Mouse (Mus musculus) hindbrain, postnatal 0 days (tissue): Measurements from ENCODE around the gene Gsdma. TPM values are rescaled to one million over a fixed set of nuclear protein-coding genes. Genes with fewer than 3 reads are reported as not detected.
A peak's percentile ranks its signal among the peaks of the same experiment; 100 is the strongest.
"Not testable (repeated sequence)": the region's sequence is repeated elsewhere in the genome, so short reads cannot be mapped to it uniquely, and the experiment has no call there.

ENCODE experiments used
- ATAC-seq: fragments of 200-750 bp; cut with Nextera tagmentation; 2 replicates; pipeline ENCODE4 v1.8.0; 2017; ENCODE audit warnings: mild to moderate bottlenecking, moderate TSS enrichment, moderate library complexity
- DNase-seq: peaks from one replicate; pipeline ENCODE4 v3.0.0-alpha.2; 2015; ENCODE audit warnings: low spot score
- H3K27ac ChIP-seq: fragments of 300-500 bp; sonication (generic); 2 replicates; pipeline ENCODE4 v1.5.1; 2014; ENCODE audit warnings: mild to moderate bottlenecking
- H3K27me3 ChIP-seq: fragments of 300-500 bp; sonication (generic); 2 replicates; pipeline ENCODE4 v1.6.1; 2014; ENCODE audit warnings: low read length, mixed read lengths; ENCODE audit not compliant: insufficient read depth
- H3K36me3 ChIP-seq: fragments of 300-500 bp; sonication (generic); 2 replicates; pipeline ENCODE4 v1.6.1; 2014; ENCODE audit warnings: low read length, mixed read lengths; ENCODE audit not compliant: insufficient read depth
- H3K4me1 ChIP-seq: fragments of 300-500 bp; sonication (generic); 2 replicates; pipeline ENCODE4 v1.6.1; 2014; ENCODE audit warnings: antibody characterized with exemption, low read length, mixed read lengths; ENCODE audit not compliant: insufficient read depth
- H3K4me2 ChIP-seq: fragments of 300-500 bp; sonication (generic); 2 replicates; pipeline ENCODE4 v1.6.1; 2014; ENCODE audit warnings: low read depth, mild to moderate bottlenecking, low read length, moderate library complexity, mixed read lengths
- H3K4me3 ChIP-seq: fragments of 300-500 bp; sonication (generic); 2 replicates; pipeline ENCODE4 v1.5.1; 2014; ENCODE audit warnings: low read length
- H3K9ac ChIP-seq: fragments of 300-500 bp; sonication (generic); replicated peaks from 2 replicates; pipeline ENCODE4 v1.6.1; 2014; ENCODE audit warnings: mild to moderate bottlenecking, low read length, moderate library complexity, mixed read lengths
- H3K9me3 ChIP-seq: fragments of 300-500 bp; sonication (generic); 2 replicates; pipeline ENCODE4 v1.6.1; 2016; ENCODE audit warnings: low read length, mixed read lengths
- CTCF ChIP-seq: IDR thresholded peaks from 2 replicates; pipeline ENCODE4 v1.5.1; 2016; ENCODE audit warnings: antibody characterized with exemption, control low read depth, low read depth
- WGBS: fragments of 180-500 bp; shearing (Covaris S2); extraction: QIAGEN DNeasy Blood & Tissue Kit; methylation state at CpG from one replicate; pipeline ENCODE4 v1.1.7; 2014; 5-methylcytosine and 5-hydroxymethylcytosine counted together
- polyA plus RNA-seq: library from polyadenylated mRNA; unstranded; fragments of >200 nt; fragmentation: Nextera tagmentation; extraction: Ambion mirVana; gene quantifications from 2 replicates; pipeline ENCODE4 v1.2.1, GENCODE M21; 2015
- total RNA-seq: library from RNA; depleted of rRNA; stranded (reverse); fragments of >200 nt; gene quantifications from 2 replicates; pipeline ENCODE4 v1.2.3, GENCODE M21; 2014

Gsdma gene
- total and polyA plus RNA-seq, 2 experiments from 2014 or later = 0.14 TPM; not detected in 1

GRCm38 (mm10) chr11:98707401-98708281 is 43.5 kb downstream of the Gsdma start:
- peaks cover 38% of the 10 kb centered on the region for H3K36me3 ChIP-seq
- no peak for ATAC-seq

DNA sequence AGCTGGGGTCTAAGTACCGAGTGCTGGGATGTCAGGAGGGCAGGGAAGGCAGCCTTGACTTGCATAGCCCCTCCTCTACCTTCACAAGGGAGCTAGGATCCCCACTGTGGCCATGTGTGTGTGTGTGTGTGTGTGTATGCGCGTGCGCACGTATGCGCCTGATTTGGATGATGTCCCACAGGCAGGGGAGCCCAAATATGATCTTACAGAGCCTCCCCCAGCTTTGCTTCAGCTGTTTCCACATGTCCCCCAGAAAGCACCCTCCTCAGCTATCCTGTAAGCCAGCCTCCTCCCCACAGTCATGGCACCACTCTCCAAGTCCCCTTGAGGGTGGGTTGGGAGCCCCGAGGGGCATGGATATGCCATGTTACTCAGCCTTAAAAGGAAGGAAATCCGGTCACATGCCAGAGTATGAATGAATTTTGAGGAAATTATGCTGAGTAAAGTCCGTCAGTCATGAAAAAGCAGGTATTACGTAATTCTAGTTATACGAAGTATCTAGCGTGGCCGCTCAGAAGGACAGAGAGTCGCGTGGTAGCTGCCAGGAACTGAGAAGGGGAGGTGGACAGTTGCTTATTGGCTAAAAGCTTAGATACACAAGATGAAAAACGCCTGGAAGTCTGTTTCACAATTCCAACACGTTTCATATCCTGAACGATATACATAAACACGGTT is 44.3 kb downstream of the Gsdma start:
- Histone ChIP-seq H3K4me1 (no peaks in the 10 kb centered on the region), H3K36me3 (peaks cover 42% of the 10 kb centered on the region), H3K4me2 (no peak overlapping the region), H3K27me3 (no peaks in the 10 kb centered on the region), H3K9ac (no peak overlapping the region), H3K27ac (no peak overlapping the region), H3K9me3 (no peaks in the 10 kb centered on the region), H3K4me3 (no peak overlapping the region)
- 84% methylated on average over 19 of the region's 19 CpGs for WGBS
- DNase-seq (no peak), ATAC-seq (no peak)
- TF ChIP-seq CTCF = no peak

More at GRCm38 (mm10) chr11:98707401-98708281, 43.5 kb downstream of the Gsdma start:
- peak; percentile 45 for DNase-seq
- Histone ChIP-seq H3K27me3 (no peaks in the 10 kb centered on the region), H3K4me3 (no peak overlapping the region), H3K9me3 (no peaks in the 10 kb centered on the region), H3K4me2 (no peak overlapping the region), H3K4me1 (no peaks in the 10 kb centered on the region), H3K9ac (0 out of 2 replicates have a peak overlapping the region, but pooled peaks have one; percentile 18), H3K27ac (no peak overlapping the region)
- WGBS = 78% methylated on average over 22 of the region's 22 CpGs
- TF ChIP-seq CTCF = no peak

DNA sequence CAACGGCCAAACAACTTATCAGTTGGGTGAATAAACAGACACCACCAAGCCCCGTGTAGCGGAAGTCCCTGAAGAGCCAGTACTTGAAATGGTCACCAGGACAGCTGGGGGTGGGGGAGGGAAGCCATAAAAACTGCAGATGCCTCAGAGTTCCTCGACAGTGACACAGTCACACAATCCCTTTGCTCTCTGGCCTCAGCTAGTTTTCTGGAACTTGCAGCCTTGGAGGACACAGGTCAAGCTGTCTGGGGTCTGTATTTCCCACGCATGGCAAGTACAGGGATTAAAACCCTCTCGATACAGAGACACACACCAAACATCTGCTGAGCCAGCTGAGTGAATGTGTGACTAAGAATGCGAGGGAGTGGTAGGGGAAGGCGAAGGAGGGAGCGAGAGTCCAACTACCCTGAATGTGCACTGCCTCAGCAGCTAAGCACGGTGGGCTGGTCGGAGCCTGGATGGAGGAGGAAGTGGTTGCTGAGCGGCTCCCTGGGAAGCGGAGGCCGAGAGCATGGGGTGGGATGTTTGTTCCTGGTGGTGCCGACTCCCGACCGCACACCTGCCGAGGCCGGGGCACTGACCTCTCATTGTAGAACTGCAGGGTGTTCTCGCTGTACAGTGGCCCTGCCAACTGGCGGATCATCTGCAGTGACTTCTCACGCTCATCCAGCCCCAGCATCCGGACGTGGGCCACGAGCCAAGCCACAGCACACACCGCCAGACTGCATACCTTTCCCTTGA is 45.0 kb downstream of the Gsdma start:
- no peaks in the 10 kb centered on the region for H3K27me3 ChIP-seq
- WGBS = 72% methylated on average over 26 of the region's 26 CpGs
- H3K36me3 ChIP-seq = peaks cover 49% of the 10 kb centered on the region
- no peak for DNase-seq
- no peak for ATAC-seq
- H3K4me1 ChIP-seq = no peaks in the 10 kb centered on the region
- H3K9me3 ChIP-seq = no peaks in the 10 kb centered on the region
- no peak overlapping the region for H3K4me3 ChIP-seq
- no peak for TF ChIP-seq CTCF
- no peak overlapping the region for H3K9ac ChIP-seq
- no peak overlapping the region for H3K4me2 ChIP-seq
- H3K27ac ChIP-seq = no peak overlapping the region

DNA sequence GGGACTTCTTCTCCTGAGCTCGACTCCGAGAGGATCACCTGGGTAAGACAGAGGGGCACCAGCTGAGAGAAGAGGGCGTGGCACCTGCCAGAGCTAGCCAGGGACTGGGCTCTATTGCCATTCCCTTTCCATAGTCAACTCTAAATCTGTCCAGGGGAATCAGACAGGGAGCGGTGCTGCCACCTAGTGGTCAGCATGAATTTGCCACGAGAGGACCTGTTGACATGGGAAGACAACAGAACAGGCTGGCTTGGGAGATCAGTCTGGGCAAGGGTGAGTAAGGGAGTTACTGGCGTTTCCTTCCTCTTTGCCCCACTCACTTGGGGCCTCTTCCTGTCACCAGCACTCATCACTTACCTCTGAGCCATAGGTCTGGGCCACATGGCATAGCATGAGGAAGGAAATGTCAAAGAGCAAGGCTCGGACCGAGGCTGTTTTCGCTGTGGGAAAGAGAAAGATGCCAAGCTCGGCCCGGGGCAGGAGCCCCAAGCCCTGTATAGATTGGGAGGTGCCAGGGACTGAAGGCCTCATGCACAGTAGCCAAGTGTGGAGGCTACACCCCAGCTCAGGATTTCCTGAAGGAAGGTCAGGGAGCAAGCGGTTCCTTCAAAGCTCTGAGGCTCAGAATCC is 46.4 kb downstream of the Gsdma start:
- peak; percentile 89 for DNase-seq
- H3K27ac ChIP-seq = no peak overlapping the region
- peak; percentile 24 for ATAC-seq
- WGBS = 52% methylated on average over 12 of the region's 12 CpGs
- H3K27me3 ChIP-seq = no peaks in the 10 kb centered on the region
- peak; percentile 98 for TF ChIP-seq CTCF
- H3K4me1 ChIP-seq = no peaks in the 10 kb centered on the region
- H3K36me3 ChIP-seq = peaks cover 60% of the 10 kb centered on the region
- H3K9me3 ChIP-seq = no peaks in the 10 kb centered on the region
- H3K4me2 ChIP-seq = no peak overlapping the region
- H3K4me3 ChIP-seq = no peak overlapping the region
- H3K9ac ChIP-seq = no peak overlapping the region

DNA sequence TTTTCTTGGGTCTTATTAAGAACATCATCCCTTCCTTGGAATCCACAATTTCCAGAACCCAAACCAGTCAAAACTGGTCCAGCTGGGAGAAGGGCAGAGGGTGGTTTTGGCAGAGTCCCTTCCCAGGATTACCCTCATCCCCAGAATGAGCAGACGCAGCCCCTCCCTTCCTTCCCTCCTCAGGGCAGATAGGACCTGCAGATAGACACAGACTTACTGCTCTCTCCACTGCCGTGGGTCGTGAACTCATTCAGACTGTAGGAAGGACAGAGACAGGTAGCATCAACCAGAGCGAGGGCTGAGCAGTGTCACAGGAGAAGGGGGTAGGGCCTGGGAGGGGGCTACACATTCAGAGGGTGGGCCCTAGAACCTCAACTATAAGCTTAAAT is 46.9 kb downstream of the Gsdma start:
- H3K36me3 ChIP-seq = peaks cover 57% of the 10 kb centered on the region
- H3K4me3 ChIP-seq = no peak overlapping the region
- H3K4me1 ChIP-seq = no peaks in the 10 kb centered on the region
- ATAC-seq (no peak), DNase-seq (no peak)
- no peak overlapping the region for H3K9ac ChIP-seq
- no peak for TF ChIP-seq CTCF
- H3K27me3 ChIP-seq = no peaks in the 10 kb centered on the region
- no peaks in the 10 kb centered on the region for H3K9me3 ChIP-seq
- 80% methylated on average over 4 of the region's 4 CpGs for WGBS
- H3K4me2 ChIP-seq = no peak overlapping the region
- no peak overlapping the region for H3K27ac ChIP-seq

- 70% methylated on average over 6 of the region's 6 CpGs for whole genome bisulfite sequencing
- H3K4me3 ChIP-seq, H3K27me3 ChIP-seq, H3K4me1 ChIP-seq, H3K4me2 ChIP-seq, H3K9ac ChIP-seq, H3K9me3 ChIP-seq, H3K27ac ChIP-seq: not testable (repeated sequence)
- peaks cover 49% of the 10 kb centered on the region for H3K36me3 ChIP-seq
- peak; percentile 62 for TF ChIP-seq CTCF
- DNase-seq (peak; percentile 76), ATAC-seq (peak; percentile 61; the same call in 1 of the 2 replicates)
Measured at GRCm38 (mm10) chr11:98712009-98712408, 47.9 kb downstream of the Gsdma start.
